Mouse (Mus musculus): ENCODE measurements around the gene Hbb-bh1.
"Not testable (repeated sequence)": the region's sequence is repeated elsewhere in the genome, so short reads cannot be mapped to it uniquely, and the experiment has no call there.

Hbb-bh1 gene

DNA sequence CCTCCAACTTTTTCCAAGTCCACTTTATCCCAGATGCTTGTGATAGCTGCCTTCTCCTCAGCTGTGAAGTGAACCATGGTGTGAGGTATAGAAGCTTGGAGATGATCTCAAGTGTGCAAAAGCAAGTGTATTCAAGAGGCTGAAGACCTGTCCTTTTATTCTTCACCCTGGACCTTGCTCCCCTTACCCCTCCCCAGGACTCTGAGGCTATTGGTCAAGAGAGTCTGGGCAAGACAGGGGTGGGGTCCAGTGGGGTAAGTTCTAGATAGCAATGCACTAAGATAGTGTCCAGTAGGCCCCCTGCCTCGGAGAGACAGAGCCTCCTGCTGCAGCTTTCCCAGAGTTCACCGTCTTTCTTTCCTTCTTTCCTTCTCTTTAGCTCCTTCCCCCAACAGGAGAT, at the start of gene Hbb-bh1:
TSS of gene Hbb-bh1 (minus strand) at position 131 of the 400 bp plus-strand sequence.
- DNase-seq (ENCODE audit: low spot score in 2 of 2): no peak

DNA sequence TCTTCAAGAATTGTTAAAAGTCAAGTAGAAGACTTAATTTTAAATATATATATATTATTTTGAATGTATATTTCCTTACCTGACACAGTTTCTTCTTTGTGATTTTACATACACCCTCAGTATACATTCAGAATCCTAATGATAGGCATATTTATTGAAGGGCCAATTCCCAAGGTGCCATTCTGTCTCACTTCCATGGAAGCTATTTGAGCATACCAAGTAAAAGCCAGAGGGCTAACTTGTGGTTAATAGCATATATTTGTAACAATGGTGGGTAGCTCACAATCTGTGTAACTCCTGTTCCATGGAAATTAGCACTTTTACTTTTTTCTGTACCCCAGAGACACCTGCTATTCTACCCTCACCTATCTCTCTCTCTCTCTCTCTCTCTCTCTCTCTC, 43.2 kb upstream of the Hbb-bh1 start, which contains the start of gene Olfr66:
TSS of gene Olfr66 (minus strand) at position 101 of the 400 bp plus-strand sequence.
- DNase-seq (ENCODE audit: low spot score in 2 of 2): no peak

DNA sequence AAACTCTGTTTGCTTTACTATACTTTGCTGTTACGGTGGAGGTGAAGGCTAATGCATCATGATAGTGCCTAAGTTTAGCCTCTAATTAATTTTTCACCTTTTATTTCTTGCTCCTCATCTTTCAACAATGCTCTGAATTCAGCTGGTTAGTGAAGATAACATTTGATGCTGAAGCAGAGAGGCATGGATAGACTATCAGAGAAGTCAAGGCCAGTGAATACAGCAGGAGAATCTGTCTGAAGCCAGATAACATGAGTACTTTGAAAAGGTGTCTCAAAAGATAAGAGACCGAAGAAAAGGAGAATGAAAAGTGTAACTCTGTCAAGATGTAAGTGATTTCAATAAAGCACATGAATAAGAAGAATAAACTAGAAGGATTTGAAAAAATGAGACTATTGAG, 34.1 kb upstream of the Hbb-bh1 start:
- no peak for DNase-seq (ENCODE audit: low spot score in 2 of 2)

DNA sequence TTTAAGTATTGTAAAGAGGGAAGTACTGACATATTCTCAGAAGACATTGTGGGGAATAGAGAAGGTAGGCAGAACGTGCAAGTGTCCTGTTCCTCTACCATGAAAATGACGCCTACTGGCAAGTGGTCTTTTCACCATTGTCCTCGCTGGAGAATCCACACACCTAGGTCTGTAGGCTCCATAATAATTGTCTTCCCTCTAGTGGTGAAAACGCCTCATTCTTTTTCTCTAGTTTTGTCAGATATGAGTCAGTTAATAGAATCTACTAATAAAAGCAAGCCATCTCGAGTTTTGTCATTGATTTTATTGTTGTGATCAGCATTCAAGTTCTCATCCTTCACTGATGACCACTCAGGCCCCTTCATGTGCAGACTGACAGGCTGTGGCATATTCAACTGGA, 31.5 kb upstream of the Hbb-bh1 start:
- DNase-seq (ENCODE audit: low spot score in 2 of 2): no peak

DNA sequence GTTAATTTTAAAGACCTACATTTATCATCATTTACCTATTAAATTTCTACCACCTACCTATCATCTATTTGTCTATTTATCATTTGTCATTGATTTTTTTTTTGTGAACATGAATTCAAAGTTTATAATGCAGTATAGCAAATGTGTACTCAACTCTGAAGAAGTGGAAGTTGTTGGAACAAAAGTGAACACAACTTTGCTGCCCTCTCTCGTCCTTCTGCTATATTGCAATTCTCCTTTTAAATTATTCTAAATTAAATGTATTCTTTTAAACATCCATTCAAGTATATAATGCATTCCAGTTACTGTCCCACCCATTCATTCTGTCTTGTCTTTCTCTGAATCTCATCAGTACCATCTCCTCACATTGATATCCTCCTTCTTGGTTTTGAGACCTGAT, 30.1 kb upstream of the Hbb-bh1 start:
- DNase-seq (ENCODE audit: low spot score in 2 of 2): no peak

DNA sequence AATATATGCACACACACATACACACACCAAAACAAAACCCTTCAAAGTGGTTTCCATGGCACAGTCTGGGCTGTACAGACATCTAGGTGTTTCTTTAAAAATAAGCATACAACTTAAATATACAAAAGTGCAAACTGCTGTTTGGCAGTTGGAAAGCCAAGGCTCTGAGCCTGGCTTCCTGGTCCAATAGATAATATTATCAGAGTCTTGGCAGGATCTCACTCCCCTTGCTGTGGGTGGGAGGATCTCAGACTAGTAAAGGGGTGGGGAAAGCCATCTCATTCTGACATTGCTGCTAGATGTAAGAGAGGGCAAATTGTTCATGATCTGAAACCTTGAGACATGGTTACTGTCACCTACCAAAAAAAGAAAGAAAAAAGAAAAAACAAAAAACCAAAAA, 27.7 kb upstream of the Hbb-bh1 start:
- DNase-seq (ENCODE audit: low spot score in 2 of 2): no peak

DNA sequence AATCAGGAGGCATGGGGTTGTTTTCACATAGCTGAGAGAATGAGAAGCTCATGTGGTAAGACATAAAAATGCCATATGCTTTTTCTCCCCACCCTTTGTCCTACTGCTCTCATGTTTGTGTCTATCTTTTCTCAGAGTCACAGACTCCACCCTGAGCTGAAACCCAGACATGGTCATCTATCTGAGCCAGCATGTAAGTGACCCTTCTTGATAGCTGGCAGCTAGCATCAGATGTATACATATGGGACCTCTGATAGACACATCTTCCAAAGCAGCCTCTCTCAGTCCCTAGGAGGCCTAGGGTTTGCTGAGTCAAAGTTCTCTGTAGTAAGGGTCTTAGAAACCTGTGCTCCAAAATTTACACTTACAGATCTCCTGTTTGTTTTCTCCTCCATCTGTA, 22.8 kb upstream of the Hbb-bh1 start:
- DNase-seq (ENCODE audit: low spot score in 2 of 2): no peak

DNA sequence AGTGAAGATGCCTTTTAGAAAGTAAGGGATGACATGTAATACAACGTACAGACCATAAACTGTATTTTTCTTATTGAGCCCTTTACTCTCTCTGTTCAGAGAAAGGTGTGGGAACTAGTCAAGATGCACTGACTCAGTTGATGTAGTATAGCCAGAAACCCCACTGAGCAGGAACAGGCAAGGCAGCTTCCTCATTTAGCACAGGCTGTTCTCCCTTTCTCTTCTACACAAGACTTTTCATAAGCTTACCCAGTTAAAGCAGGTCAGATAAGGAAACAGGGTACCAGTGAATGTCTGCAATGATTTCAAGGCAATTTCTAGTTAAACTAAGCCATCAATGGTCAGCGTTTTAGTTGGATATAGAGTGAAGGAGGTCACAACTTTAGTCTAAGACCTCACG, 18.6 kb upstream of the Hbb-bh1 start:
- no peak for DNase-seq (ENCODE audit: low spot score in 2 of 2)

DNA sequence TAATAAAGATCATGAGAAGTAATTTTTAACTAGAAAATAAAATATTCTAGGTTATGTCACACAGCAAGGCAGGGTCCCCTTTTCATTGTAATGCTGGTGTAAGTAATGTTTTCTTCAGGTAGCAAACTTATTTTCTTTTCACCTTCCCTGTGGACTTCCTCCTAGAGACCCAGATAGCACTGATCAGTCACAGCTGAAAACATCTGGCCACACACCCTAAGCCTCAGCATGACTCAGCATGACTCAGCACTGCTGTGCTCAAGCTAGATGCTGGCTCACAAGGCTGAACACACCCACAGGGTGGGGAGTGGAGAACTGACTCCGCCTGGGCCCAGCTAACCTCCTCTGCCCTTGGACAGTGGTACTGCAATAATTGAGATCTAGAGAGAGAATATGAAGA, 17.9 kb upstream of the Hbb-bh1 start:
- DNase-seq (ENCODE audit: low spot score in 2 of 2): no peak

DNA sequence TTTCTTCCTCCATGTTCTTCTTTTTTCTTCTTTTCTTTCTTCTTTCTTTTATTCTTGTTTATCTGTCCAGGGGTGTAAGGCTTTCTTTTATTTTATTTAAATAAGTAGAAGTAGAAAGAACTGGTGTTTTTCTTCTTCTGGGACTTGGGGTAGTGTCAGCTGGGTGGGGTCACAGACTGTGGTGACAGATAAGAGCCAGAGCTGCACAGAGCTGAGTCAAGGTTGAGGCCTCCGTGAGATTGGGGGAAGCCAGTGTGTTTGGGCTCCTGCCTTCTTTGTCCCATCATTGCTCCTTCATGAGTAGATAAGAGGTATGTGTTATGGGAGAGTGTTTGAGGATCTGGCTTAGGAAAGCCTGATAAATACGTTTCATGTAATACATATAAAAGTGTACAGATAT, 16.1 kb upstream of the Hbb-bh1 start:
- no peak for DNase-seq (ENCODE audit: low spot score in 2 of 2)

DNA sequence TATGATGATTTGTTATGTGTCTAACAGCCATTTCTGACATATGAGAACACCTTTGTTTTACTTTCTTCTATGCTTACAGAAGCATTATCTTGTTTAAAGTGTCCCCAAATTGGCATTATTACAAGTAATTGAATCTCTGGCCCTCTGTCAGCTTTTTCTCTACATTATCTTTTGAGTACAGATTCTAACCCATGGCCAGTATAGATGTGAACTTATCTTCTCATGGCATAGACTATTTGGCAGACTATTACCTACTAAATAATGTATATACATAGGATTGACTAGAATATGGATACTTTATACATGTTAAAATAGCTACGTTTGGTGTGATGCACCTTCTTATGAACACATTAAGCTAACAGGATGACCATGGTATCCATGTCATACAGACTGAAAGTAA, 11.7 kb upstream of the Hbb-bh1 start:
- no peak for DNase-seq (ENCODE audit: low spot score in 2 of 2)

DNA sequence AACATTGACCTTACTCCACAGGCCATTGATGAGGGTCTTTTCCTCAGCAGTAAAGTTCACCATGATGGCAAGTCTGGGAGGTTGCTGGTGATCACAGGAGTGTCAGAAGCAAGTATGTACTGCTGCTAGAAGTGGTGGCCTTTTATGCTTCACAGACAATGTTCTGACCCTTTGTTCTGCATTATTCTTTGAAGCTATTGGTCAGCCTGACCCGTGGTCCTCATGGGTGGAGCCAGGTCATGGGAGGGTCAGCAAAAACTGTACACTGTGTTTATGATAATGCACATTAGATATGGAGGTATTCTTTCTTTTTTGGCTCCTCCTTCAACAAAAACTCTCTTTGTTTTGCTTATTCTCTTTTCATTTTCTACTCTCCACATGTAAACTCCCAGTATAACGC, 10.1 kb upstream of the Hbb-bh1 start, which contains the start of gene Hbb-y:
TSS of gene Hbb-y (minus strand) at position 127 of the 400 bp plus-strand sequence.
- DNase-seq (ENCODE audit: low spot score in 2 of 2): no peak

DNA sequence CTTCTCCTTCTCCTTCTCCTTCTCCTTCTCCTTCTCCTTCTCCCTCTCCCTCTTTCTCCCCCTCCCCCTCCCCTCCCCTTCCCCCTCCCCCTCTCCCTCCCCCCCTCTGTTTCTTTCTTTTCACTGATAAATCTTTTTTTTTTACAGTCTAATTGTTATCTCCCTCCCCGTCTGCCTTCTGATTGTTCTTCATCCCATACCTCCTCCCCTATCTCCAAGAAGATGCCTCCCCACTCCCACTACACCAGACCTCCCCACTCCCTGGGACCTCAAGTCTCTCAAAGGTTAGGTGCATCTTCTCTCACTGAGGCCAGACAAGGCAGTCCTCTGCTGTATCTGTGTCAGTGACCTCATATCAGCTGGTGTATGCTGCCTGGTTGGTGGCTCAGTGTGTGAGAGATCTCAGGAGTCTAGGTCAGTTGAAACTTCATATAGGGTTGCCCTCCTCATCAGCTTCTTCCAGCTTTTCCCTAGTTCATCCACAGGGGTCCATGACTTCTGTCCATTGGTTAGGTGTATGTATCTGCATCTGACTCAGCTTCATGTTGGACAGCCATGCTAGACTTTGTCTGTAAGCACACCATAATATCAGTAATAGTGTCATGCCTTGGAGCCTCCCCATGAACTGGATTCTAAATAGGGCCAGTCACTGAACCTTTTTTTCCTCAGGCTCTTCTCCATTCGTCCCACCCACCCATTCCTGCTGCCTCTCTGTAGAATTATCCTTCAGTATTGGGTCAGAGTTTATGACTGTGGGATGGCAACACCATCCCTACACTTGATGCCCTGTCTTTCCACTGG, 1.8 kb upstream of the Hbb-bh1 start:
- DNase-seq (ENCODE audit: low spot score in 2 of 2): no peak

DNA sequence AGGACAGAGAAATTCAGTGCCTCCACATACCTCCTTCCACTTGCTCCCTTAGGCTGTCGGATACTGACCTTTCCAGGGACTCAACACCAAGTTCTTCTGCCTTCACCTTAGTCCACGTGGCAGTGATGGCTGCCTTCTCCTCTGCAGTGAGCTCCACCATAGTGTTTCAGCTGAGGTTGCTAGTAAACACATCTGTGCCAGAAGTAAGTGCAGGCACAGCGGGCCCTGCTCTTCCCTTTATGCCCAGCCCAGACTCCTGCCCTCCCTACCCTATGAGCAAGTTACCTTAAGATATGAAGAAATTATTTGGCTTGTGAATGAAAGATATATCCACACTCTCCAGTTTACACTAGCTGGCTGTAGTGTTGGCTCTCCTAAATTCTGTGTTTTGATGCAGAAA, 2.7 kb downstream of the Hbb-bh1 start, which contains the start of gene Hbb-bh2:
TSS of gene Hbb-bh2 (minus strand) at position 253 of the 400 bp plus-strand sequence.
- DNase-seq (ENCODE audit: low spot score in 2 of 2): no peak

DNA sequence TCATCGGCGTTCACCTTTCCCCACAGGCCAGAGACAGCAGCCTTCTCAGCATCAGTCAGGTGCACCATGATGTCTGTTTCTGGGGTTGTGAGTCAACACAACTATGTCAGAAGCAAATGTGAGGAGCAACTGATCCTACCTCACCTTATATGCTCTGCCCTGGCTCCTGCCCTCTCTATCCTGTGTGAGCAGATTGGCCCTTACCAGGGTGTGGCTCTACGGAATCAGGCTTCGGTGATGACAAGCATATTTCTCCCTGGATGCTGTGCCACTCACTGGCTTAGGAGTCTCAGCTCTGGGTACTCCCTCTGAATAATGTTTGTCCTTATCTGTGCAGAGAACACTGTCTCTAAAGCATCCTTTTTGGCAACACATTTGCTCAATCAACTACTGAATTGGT, 15.2 kb downstream of the Hbb-bh1 start, which contains the start of gene Hbb-bs:
TSS of gene Hbb-bs (minus strand) at position 289 of the 400 bp plus-strand sequence.
- no peak for DNase-seq (ENCODE audit: low spot score in 2 of 2)

DNA sequence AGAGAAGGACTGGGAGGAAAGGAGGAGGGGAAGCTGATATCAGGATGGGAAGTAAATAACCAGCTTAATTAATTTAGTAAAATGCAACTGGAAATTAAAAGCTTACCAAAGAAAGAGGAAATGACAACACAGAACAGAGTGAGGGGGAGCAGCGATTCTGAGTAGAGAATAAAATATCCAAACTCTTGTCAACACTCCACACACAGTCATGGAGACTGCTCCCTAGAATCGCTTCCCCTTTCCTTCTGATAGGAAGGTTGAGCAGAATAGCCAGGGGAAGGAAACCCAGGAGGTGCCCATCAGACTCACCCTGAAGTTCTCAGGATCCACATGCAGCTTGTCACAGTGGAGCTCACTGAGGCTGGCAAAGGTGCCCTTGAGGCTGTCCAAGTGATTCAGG, 15.8 kb downstream of the Hbb-bh1 start:
- not testable (repeated sequence) for DNase-seq (ENCODE audit: low spot score in 2 of 2)

DNA sequence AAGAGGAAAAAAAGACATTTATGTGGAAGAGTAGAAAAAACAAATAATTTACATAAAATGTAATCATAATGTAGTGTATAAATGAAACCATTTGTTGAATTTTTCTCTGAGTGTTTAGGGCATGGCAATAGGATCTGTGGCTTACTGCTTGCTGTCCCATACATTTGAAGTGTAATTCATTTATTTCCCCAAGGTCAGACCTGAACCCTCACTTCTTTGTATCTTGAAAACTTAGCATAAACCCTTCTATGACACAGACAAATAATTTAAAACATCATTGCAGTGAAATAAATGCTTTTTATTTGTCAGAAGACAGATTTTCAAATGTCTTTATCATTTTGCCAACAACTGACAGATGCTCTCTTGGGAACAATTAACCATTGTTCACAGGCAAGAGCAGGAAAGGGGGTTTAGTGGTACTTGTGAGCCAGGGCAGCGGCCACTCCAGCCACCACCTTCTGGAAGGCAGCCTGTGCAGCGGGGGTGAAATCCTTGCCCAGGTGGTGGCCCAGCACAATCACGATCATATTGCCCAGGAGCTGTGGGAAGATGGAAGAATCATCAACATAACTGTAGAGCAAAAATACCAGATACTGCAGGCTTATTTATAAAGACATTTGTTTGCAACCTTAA, 16.6 kb downstream of the Hbb-bh1 start:
- no peak for DNase-seq (ENCODE audit: low spot score in 2 of 2)

DNA sequence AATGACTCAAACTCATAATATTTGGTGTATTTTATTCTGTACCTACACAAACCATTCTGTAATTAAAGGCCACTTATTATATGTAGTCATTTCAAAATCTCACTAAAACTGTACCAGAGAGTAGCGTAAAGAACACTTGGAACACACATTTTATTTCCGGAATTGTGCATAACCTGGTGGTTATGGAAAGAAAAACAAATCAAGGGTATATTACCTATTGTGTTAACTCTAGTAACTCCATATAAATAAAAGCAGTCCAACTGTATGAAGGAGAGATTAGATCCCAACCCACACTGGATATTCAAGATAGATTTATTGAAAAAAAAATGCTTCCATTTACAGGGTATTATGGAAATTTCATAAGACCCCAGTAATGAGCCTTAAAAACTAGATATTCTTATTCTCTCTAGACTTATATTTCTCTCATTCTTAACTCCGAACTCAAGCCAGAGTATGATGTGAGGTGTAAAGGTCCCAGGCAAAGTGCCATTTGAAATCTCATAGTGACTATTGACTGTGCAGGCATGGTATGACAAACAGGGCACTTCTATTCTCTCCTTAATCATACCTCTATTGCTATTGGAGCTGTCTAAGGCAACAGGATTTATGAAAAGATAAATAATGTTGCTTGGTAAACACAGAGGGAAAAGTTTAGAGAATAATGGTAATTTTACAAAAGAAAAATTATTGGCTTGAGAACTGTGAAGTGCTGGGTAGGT, 17.3 kb downstream of the Hbb-bh1 start:
- no peak for DNase-seq (ENCODE audit: low spot score in 2 of 2)

DNA sequence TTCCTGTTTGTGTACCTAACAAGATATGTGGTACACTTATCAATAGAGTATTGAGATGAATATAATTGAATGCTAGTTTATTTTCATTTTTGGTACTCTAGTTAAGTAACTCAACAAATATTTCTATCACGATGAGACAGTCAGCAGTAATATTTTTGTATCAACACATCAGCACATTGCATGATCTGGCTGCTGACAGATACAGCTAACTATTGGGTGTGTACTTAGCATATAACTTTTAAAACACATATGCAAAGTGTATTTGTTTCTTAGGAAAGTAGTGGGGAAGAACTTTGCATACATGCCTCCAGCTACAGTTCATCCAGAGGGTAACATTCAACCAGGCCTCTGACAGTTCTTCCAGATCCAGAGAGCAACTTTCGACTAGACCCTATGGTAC, 18.4 kb downstream of the Hbb-bh1 start:
- DNase-seq (ENCODE audit: low spot score in 2 of 2): no peak

DNA sequence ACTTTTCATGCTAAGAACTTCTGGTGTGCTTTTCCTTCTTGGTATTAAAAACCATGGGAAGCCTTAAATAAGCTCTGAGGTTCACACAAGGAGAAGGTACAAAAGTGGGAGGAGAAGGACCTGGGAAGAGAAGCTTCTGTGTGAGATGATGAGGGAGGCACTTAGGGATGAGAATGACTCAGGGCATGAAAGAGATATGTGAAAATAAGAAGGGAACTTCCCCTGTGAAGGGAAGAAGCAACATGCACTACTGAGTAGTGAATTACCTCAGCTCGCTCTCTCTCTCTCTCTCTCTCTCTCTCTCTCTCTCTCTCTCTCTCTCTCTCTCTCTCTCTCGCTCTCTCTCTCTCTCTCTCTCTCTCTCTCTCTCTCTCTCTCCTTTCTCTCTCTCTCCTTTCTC, 27.9 kb downstream of the Hbb-bh1 start:
- DNase-seq (ENCODE audit: low spot score in 2 of 2): not testable (repeated sequence)

DNA sequence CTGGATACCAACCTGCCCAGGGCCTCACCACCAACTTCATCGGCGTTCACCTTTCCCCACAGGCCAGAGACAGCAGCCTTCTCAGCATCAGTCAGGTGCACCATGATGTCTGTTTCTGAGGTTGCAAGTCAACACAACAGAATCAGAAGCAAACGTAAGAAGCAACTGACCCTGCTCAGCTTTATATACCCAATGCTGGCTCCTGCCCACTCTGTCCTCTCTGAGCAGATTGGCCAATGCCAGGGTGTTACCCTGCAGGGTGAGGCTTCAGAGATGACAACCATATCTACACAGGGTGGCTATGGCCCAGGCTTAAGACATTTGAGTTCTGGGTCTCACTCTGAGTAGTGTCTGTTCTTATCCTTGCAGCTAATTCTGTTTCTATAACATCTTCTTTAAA, 29.2 kb downstream of the Hbb-bh1 start, which contains the start of gene Hbb-bt:
TSS of gene Hbb-bt (minus strand) at position 231 of the 400 bp plus-strand sequence.
- no peak for DNase-seq (ENCODE audit: low spot score in 2 of 2)

DNA sequence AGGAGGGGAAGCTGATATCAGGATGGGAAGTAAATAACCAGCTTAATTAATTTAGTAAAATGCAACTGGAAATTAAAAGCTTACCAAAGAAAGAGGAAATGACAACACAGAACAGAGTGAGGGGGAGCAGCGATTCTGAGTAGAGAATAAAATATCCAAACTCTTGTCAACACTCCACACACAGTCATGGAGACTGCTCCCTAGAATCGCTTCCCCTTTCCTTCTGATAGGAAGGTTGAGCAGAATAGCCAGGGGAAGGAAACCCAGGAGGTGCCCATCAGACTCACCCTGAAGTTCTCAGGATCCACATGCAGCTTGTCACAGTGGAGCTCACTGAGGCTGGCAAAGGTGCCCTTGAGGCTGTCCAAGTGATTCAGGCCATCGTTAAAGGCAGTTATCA, 29.8 kb downstream of the Hbb-bh1 start:
- not testable (repeated sequence) for DNase-seq (ENCODE audit: low spot score in 2 of 2)

All from frontal cortex, postnatal 25 days (tissue).